Mouse (Mus musculus): ENCODE data around the gene Sirt2. TPM values are rescaled to one million over a fixed set of nuclear protein-coding genes. Genes with fewer than 3 reads are reported as not detected.

Sirt2 gene
- total and polyA plus RNA-seq, 2 experiments from 2014 or later, result 44.7 to 60.6 TPM

DNA sequence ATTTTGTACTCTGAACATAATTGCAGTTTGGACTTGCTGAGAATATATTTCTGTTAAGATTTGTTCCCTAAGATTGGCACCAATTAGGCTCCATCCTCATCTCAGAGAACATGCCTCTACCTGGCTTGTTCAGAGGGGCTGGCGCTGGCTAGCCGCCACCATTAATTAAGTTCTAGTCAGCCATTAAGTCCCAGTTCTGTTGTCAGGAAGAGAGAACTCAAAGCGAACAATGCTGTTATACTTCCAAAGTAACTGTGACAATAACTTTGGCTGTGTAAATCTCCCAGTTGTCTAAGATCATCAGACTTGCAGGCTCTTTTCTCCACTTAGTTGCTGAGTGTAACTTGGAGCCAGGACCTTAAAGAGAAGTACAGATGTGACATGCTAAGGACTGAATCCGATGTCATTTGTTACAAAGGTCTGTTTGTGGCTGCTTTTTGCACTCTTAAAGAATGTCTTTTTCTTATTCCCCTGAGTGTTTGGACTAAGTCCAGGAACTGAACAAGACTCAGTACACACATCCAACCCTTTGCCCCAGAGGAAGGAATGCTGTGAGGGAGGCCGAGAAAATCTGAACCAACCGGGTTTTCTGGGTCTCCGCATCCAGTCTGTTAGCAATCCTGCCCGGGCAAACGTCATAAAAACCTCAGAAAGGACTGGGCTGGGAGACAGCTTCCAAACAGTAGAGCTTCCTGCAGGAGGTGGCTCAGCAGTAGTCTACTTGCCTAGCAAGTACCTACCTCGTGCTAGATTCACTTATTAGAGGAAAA, 35.6 kb downstream of the Sirt2 start:
- Histone ChIP-seq H3K4me2 (ENCODE audit: low read depth, low read length) (no peak overlapping the region), H3K27ac (ENCODE audit: low read depth) (peak overlapping the region; percentile 90), H3K27me3 (ENCODE audit: control insufficient read depth, insufficient read depth, low read length) (no peaks in the 10 kb centered on the region), H3K36me3 (replicated peaks; ENCODE audit: control insufficient read depth, insufficient read depth, low read length) (no peaks in the 10 kb centered on the region), H3K4me3 (ENCODE audit: low read depth, low read length) (no peak overlapping the region), H3K9me3 (replicated peaks; ENCODE audit: control insufficient read depth, low read length) (no peaks in the 10 kb centered on the region), H3K9ac (replicated peaks; ENCODE audit: low read depth, low read length) (no peak overlapping the region), H3K4me1 (ENCODE audit: control insufficient read depth, insufficient read depth) (peaks cover 25% of the 10 kb centered on the region)
- TF ChIP-seq EP300 (IDR thresholded peaks at IDR 0.05; ENCODE audit: low read depth), result 0 out of 2 replicates have a peak, but pooled peaks have one; percentile 29
- no peak for TF ChIP-seq CTCF (IDR thresholded peaks at IDR 0.05; ENCODE audit: low read depth)
- peak; percentile 53 for ATAC-seq (ENCODE audit: insufficient read depth, low read depth)
- DNase-seq (ENCODE audit: low spot score), result peak; percentile 74
- 24% methylated on average over 10 of the region's 10 CpGs for WGBS

DNA sequence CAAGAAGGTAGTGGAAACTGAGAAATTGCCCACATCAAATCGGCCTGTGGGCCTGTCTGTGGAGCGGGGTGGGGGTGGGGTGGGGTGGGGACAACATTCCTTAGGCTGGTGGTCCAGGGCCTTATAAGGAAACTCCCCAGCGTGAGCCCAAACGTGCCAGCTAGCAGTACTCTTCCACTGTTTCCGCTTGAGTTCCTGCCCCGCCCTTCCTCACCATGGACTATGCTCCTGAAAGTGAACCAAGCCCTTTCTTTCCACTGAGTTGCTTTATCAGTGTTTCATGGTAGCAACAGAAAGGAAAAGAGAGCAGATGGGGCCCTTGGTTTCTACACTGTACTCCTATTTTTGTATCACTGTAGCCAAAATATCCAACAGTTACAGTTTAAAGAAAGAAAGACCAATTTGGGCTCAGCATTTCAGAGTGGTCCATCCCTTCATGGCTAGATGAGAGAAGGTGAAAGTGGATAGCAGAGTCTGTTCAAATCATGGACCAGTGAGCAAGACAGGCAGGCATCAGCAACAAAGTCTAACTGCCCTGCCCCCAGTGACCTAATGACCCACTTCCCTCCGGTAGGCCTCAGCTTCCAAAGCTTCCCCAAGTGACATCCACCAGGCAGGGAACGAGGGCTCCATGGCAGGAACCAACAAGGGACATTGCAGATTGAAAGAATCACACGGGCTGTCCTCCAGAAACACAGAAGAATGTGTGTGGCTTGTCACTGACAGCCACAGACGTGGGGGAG, 36.5 kb downstream of the Sirt2 start:
- peak; percentile 63 for ATAC-seq (ENCODE audit: insufficient read depth, low read depth)
- peaks cover 30% of the 10 kb centered on the region for H3K4me1 ChIP-seq (ENCODE audit: control insufficient read depth, insufficient read depth)
- peak; percentile 76 for DNase-seq (ENCODE audit: low spot score)
- H3K4me2 ChIP-seq (ENCODE audit: low read depth, low read length), result no peak overlapping the region
- no peak overlapping the region for H3K9ac ChIP-seq (replicated peaks; ENCODE audit: low read depth, low read length)
- no peaks in the 10 kb centered on the region for H3K36me3 ChIP-seq (replicated peaks; ENCODE audit: control insufficient read depth, insufficient read depth, low read length)
- H3K4me3 ChIP-seq (ENCODE audit: low read depth, low read length), result no peak overlapping the region
- 13% methylated on average over 10 of the region's 10 CpGs for WGBS
- H3K9me3 ChIP-seq (replicated peaks; ENCODE audit: control insufficient read depth, low read length), result no peaks in the 10 kb centered on the region
- H3K27me3 ChIP-seq (ENCODE audit: control insufficient read depth, insufficient read depth, low read length), result no peaks in the 10 kb centered on the region
- peak overlapping the region; percentile 90 for H3K27ac ChIP-seq (ENCODE audit: low read depth)
- no peak for TF ChIP-seq EP300 (IDR thresholded peaks at IDR 0.05; ENCODE audit: low read depth)
- no peak for TF ChIP-seq CTCF (IDR thresholded peaks at IDR 0.05; ENCODE audit: low read depth)

DNA sequence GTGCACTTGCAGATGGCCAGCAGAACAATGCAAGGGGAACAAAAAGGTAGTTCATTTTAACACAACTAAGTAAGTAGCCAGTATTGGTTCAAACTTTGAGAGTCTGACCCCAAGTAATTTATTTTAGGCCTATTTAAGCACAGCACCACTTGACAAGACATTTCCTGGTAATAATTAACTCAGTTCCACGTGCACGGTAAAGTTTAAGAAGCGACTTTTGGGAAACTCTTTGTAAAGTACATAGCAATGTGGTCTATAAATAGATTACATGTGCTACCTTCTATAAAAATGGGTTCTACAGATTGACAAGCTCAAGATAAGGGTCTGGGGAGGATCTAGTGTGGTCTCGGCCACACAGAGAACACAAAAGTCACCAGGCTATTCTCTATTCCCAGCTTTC, 37.2 kb downstream of the Sirt2 start:
- no peak for DNase-seq (ENCODE audit: low spot score)

GRCm38 (mm10) chr7:28806869-28807268, 40.3 kb downstream of the Sirt2 start:
- H3K4me2 ChIP-seq (ENCODE audit: low read depth, low read length), result no peak overlapping the region
- WGBS, result 57% methylated on average over 4 of the region's 4 CpGs
- no peak for DNase-seq (ENCODE audit: low spot score)
- peaks cover 34% of the 10 kb centered on the region for H3K4me1 ChIP-seq (ENCODE audit: control insufficient read depth, insufficient read depth)
- TF ChIP-seq CTCF (IDR thresholded peaks at IDR 0.05; ENCODE audit: low read depth) (no peak), EP300 (IDR thresholded peaks at IDR 0.05; ENCODE audit: low read depth) (no peak)
- H3K27me3 ChIP-seq (ENCODE audit: control insufficient read depth, insufficient read depth, low read length), result no peaks in the 10 kb centered on the region
- H3K4me3 ChIP-seq (ENCODE audit: low read depth, low read length), result no peak overlapping the region
- no peaks in the 10 kb centered on the region for H3K9me3 ChIP-seq (replicated peaks; ENCODE audit: control insufficient read depth, low read length)
- no peak for ATAC-seq (ENCODE audit: insufficient read depth, low read depth)
- H3K9ac ChIP-seq (replicated peaks; ENCODE audit: low read depth, low read length), result no peak overlapping the region
- 0 out of 2 replicates have a peak, but pooled peaks cover under 1% of the 10 kb centered on the region for H3K36me3 ChIP-seq (replicated peaks; ENCODE audit: control insufficient read depth, insufficient read depth, low read length)
- peak overlapping the region; percentile 61; the same call in 1 of the 2 replicates for H3K27ac ChIP-seq (ENCODE audit: low read depth)

More for the DNA sequence above, 37.2 kb downstream of the Sirt2 start:
- no peak overlapping the region for H3K9ac ChIP-seq (replicated peaks; ENCODE audit: low read depth, low read length)
- H3K4me3 ChIP-seq (ENCODE audit: low read depth, low read length), result no peak overlapping the region
- no peaks in the 10 kb centered on the region for H3K9me3 ChIP-seq (replicated peaks; ENCODE audit: control insufficient read depth, low read length)
- H3K27ac ChIP-seq (ENCODE audit: low read depth), result peak overlapping the region; percentile 90
- no peaks in the 10 kb centered on the region for H3K36me3 ChIP-seq (replicated peaks; ENCODE audit: control insufficient read depth, insufficient read depth, low read length)
- ATAC-seq (ENCODE audit: insufficient read depth, low read depth), result no peak
- no peaks in the 10 kb centered on the region for H3K27me3 ChIP-seq (ENCODE audit: control insufficient read depth, insufficient read depth, low read length)
- 36% methylated on average over 4 of the region's 4 CpGs for WGBS
- H3K4me2 ChIP-seq (ENCODE audit: low read depth, low read length), result no peak overlapping the region
- no peak for TF ChIP-seq EP300 (IDR thresholded peaks at IDR 0.05; ENCODE audit: low read depth)
- TF ChIP-seq CTCF (IDR thresholded peaks at IDR 0.05; ENCODE audit: low read depth), result no peak
- H3K4me1 ChIP-seq (ENCODE audit: control insufficient read depth, insufficient read depth), result peaks cover 33% of the 10 kb centered on the region

DNA sequence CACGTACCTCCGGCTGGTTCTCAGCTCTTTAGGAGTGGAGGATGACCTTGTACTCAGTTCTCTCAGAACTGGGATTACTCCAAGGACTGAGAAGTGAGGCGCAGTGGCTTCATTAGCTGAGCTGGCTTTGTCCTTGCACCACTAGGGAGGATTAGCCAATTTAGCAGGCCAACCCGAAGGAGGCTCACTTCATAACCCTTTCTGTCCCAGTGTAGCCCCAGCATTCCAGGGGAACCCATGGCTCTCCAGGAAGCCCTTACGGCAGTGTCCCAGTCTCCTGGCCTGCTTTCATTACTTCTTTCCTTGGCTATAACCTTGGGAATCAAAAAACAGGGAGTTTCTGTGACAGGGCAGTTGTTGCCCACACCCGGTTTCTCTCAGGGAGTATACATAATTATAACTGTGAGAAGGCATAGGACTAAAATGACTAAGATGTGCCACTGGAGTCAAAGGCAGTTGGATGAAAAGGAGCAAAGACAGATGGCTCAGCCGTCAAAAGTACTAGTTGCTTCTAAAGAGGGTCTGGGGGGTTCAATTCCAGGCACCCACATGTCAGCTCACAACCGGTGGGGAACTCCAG, 41.2 kb downstream of the Sirt2 start:
- WGBS, result 31% methylated on average over 7 of the region's 8 CpGs
- H3K27ac ChIP-seq (ENCODE audit: low read depth), result peak overlapping the region; percentile 100
- no peaks in the 10 kb centered on the region for H3K9me3 ChIP-seq (replicated peaks; ENCODE audit: control insufficient read depth, low read length)
- peaks cover 38% of the 10 kb centered on the region for H3K4me1 ChIP-seq (ENCODE audit: control insufficient read depth, insufficient read depth)
- H3K9ac ChIP-seq (replicated peaks; ENCODE audit: low read depth, low read length), result peak overlapping the region; percentile 96
- no peaks in the 10 kb centered on the region for H3K27me3 ChIP-seq (ENCODE audit: control insufficient read depth, insufficient read depth, low read length)
- H3K4me2 ChIP-seq (ENCODE audit: low read depth, low read length), result peak overlapping the region; percentile 85
- DNase-seq (ENCODE audit: low spot score) (no peak), ATAC-seq (ENCODE audit: insufficient read depth, low read depth) (no peak)
- 0 out of 2 replicates have a peak, but pooled peaks cover 8% of the 10 kb centered on the region for H3K36me3 ChIP-seq (replicated peaks; ENCODE audit: control insufficient read depth, insufficient read depth, low read length)
- H3K4me3 ChIP-seq (ENCODE audit: low read depth, low read length), result peak overlapping the region; percentile 82
- TF ChIP-seq CTCF (IDR thresholded peaks at IDR 0.05; ENCODE audit: low read depth) (no peak), EP300 (IDR thresholded peaks at IDR 0.05; ENCODE audit: low read depth) (no peak)

Measured in heart, postnatal 0 days (tissue).